Mouse (Mus musculus) testis, postnatal 10 days (tissue): ENCODE data around the gene Ctnna3.

Experiments
- DNase-seq: peaks from one replicate; pipeline ENCODE4 v3.0.0; 2021; ENCODE audit warnings: low spot score

Gene Ctnna3

DNA sequence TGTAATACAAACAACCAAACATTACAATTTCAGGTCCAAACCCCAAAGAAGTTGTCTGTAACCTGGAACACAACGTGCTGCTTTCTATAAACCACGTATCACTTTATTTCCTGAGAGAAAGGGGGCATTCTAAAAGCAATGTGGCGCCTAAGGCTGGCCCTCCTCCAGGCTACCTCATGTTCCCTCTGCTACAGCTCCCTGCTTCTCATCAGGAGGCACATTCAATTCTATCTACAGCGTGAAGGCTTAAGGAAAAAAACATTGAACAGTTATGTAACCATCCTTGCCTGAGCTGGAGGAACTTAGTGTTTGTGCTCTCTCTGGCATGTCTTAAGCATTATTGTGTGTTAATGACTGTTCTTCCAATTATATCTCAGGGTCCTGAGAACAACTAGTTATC is 517.4 kb downstream of the Ctnna3 start:
- no peak for DNase-seq

DNA sequence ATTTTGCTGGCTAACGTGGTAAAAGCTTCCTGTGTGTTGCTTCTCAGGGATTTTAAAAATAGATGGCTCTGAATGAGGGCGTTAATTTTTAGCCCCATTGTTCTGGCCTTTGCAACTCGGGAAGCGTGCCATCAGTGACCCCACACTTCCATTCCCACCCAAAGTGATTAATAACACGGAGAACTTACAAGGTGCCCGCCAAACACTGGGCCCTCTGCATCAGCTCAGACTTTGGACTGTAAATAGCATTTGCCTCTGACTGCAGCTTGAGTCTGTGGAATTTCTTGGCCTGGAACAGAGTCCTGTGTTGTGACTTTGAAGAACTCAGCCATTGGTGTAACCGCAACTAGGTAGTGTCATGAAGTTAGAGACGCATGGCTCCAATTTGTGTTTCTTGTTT is 521.0 kb downstream of the Ctnna3 start:
- no peak for DNase-seq

DNA sequence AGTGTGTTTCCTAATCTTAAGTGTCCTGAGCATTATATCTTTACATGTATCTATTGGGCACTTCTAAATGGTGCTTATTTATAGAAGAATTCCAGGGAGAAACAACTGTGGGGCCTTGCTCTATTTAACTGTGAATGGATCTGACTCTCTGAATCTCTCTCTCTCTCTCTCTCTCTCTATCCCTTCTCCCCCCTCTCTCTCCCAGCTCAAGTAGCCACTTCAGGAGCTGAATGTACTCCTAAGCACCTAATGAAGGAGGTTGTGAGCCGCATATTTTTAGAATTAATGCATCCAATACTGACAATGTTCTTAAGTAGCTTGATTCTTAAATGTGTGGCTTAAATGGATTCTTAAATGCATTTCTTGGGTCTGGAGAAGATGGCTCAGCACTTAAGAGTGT is 521.6 kb downstream of the Ctnna3 start:
- no peak for DNase-seq

DNA sequence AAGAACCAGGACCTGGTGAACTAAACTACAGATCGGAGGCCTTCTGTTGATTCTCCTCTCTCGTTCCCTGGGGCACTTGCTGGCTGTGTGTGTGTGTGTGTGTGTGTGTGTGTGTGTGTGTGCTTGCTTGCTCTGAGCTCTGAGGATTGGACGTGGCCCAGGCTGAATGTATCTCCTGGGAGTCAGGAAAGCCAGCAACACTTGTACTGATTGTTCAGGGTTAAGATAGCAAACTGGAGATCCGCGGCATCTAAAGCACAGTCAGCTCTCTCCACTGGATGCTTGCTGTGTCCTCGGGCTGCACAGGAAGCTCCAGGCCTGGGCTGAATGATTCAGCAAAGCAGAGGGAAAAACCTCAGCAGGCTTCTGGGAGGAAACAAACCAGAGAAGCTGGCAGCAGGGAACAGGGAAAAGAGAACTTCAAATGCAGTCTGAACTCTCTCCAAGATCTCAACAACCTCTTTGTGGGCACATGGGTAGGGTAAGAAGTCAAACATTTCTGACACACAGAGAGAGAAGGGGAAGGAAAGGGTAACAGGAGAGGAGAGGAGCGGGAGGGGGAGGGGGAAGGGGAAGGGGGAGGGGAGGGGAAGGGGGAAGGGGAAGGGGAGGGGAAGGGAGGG is 524.5 kb downstream of the Ctnna3 start:
- DNase-seq: peak; percentile 64

DNA sequence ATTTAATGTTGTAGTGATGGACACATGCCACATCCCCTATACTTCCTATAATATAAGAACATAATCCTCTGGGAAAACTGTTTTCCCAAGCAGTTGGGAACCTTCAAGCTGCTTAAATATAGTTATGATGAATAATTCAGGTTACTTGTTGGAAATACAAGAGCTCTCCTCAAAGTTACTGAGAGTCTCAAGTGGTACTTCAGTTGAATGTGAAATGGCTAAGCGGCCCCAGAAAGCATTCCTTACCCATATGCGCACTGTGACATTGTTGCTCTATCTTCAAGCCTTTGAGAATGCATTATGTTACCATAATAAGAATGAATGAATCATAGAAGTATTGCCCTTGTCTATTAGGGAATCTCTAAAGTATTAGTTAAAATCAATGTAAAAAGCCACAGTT is 542.4 kb downstream of the Ctnna3 start:
- no peak for DNase-seq

DNA sequence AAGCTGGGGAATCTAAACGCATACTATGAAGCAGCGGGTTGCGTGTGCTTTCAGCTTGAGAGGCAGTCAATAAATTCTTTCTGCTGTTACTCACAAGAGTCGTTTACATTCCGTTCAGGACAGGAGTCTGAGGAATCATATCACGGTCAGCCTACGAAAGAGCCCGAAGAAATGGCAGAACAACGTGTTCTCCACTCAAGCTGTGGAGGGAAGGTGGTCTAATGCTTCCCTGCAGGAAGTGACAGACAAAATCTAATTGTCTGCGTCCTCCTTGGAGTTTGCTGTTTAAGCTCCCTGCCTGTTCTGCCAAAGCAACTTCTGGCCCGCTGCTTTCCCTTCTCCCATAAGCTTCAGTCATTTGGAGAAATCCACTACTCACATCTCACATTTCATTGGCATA is 548.2 kb downstream of the Ctnna3 start:
- no peak for DNase-seq

DNA sequence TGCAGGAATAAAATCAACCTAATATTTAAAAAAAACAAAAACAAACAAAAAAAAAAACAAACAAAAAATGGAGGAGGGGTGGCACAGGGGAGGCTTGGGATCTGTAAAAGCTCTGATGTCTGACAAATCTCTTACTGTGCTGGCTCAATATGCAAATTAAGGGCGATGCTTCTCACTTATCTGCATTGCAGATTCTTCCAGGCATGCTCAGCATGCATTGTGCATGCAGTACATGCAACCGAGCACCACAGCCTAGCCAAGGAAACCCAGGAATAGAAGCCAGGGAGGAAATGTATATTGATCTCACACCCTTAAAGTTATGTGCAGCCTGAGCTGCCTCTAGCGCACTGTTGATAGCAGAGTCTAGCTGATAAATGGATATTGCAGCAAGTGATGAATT is 548.6 kb downstream of the Ctnna3 start:
- DNase-seq: no peak

DNA sequence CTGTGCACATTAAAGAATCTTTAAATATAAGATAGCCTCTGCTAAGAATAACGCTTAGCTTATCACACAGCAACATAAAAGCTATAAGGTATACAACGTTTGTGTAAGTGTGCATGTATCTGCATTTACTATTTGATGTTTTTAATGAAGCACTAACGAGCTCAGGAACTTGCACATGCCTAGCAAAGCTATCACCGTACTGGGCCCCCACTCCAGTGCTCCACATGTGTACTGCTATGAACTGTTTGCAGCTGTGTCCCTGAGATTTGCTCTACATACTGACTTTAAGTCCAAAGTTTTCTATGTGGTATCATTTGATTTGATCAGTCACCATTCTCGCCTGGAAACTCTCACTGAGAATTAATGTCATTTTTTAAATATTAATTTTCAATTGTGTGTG is 549.1 kb downstream of the Ctnna3 start:
- no peak for DNase-seq

DNA sequence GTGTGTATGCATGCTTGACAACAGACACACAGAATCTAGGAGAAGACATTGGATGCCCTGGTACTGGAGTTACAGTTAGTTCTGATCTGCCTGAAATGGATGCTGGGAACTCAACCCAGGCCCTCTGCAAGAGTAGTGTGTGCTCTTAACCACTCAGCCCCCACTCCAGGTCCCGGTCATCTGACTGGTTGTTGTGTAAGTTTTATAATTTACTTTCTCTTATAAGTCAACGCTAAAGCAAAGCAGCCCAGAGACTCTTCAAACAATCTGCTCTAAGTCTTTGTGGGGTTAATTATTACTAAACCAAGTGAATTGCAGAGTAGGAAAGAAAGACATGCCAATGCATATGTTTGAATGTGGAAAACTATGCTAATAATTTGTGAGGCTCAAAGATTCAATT is 549.5 kb downstream of the Ctnna3 start:
- no peak for DNase-seq

DNA sequence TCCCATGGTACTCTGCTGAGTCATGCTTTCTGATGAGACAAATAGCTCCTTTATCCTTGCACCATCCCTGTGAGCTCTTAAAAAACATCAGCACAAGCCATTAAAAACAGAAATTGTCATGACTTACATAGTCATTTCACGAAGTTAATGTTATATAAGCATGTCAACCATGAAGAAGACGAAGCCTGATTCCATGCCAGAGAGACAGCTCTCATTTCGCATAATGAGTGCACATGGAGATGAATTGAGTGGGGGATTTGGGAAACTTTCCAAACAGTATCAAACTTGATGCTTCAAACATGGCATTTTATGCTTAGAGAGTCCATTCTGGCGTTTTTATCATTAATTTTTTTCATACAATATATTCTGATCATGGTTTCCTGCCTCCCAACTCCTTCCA is 555.7 kb downstream of the Ctnna3 start:
- no peak for DNase-seq

DNA sequence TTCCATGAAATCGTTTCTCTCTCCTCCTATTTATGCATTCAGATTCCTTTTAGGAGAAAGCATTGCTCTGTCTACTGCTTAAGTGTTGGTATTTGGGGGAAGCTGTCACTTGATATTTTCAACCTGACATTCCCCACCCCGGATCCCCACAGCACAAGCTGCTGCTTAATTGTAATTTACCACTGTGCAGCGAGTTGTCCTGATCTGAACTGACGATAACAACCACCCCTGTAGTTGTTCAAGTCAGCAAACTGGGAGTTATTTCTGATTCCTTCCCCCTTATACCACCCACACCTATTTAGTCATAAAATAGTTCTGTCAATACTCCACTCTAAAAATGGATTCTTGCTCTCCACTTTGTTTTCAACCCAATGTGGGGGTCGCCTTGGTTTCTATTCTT is 564.4 kb downstream of the Ctnna3 start:
- DNase-seq: no peak

DNA sequence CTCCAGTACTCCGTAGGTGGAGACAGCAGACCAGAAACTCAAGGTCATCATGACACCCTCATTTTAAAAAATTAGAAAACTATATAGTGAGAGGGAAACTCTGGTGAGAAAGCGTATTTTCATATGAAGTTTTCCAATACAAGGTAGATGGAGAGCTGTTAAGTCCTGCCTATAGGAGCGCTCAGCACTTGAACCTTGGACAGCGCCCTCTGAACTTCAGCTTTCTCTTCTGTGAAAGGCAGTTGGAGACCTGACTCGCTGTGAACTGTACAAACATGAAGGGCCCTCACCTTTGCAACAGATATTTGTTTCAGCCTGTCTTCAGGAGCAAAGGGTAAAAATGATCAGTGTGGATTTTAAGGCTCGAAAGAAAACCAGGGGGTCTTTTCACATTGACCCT is 571.6 kb downstream of the Ctnna3 start:
- no peak for DNase-seq

DNA sequence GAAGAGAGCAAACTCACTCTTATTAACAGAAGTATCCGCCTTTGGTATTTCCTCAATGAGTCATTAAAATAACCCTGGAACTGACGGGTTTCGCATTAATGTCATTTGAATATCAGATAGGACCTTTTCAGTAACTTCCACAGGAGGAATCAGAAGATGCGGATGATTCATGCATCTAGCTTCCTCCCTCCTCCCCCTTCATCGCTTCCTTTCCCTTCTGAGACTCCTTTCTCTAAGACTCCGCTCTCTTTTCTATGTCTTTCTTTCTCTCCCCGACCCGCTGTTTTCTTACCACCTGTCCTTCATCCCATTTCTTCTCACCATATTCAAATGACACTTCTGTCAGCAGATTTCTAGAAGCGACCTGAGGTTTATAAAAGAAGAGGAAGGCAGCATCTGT is 572.1 kb downstream of the Ctnna3 start:
- DNase-seq: no peak

DNA sequence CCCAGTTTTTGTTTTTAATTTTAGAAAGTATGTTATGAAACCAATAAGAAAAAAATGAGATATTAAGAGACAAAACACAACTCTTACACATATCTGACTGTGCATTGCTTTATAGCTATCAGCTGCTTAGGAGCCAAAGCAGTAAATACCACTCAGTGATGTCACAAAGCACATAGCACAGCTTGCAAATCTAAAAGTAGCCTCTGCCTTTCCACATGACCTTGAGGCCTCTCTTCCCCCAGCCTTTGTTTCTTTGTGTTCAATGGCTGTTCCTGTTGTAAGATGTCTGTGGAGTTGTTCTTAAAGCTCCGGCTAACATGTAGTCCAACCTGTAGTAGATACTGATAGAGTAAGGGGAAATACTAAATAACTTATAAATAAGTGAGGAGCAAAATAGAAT is 590.4 kb downstream of the Ctnna3 start:
- DNase-seq: no peak

DNA sequence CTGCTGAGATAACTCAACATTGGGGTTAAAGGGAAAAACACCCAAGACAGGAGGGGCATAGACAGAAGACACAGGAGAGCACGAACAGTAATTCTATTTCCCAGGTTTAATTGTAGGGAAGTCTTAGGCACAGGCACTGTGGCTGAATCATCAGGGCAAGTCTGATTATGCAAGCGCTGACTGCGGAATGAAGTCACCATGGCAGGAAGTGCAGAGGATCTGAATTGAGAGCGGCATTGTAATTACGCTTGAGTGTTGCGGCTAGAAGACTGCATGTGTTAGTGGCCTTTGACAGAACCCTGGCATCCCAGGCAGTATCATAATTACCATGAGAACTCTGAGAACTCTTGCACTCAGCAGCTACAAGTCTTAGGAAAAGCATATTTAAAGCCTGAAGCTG is 593.4 kb downstream of the Ctnna3 start:
- DNase-seq: no peak

DNA sequence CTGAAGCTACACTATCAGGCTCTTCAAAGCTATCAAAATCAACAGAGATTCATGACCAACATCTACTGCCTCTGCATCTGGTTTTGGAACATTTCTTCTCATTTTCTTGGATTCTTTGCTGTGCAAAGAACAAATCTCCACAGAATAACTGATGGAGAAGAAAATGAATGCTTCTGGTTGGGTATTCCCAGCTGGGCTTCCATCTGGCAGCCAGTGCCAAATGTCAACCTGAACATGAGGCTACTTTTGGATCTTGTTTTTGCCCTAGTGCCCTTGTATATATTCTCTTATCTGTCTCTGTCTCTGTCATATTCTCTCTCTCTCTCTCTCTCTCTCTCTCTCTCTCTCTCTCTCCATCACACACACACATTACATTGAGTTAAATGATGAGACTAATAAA is 601.0 kb downstream of the Ctnna3 start:
- DNase-seq: no peak

DNA sequence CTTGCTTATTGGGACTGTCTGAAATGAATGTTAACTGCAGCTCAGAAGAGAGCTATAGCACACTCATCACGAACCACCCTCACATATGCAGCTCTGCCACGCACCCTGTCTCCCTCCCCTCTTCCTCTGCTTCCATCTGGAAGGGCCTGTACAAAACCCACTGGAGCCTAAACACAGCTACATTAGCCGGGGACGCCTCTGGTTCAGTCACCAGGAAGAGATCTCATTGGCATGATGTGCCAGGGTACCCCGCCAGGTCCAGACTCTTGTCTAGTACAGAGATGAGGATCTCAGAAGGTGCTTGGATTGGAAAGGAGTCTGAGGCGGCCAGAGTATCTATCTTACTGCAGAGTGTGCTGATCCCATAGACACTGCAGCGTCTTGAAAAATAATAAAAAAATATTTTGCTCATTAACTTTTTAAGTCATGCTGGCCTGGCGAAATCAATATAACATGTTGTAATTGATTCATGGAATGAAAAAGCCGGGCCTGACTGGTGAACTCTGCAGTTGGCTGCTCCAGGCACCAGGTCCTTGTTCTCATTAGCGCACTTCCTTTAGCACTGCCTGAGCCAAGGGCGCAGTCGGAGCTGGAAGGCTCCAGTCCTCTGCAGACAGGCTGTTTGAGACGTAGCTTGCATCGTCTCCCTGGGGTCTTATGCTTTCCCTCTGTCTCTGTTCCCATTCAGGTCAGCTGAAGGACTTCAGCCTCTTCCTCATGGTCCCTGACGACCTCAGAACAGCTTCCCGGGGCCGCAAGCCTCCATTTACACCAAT is 610.0 kb downstream of the Ctnna3 start:
- no peak for DNase-seq

DNA sequence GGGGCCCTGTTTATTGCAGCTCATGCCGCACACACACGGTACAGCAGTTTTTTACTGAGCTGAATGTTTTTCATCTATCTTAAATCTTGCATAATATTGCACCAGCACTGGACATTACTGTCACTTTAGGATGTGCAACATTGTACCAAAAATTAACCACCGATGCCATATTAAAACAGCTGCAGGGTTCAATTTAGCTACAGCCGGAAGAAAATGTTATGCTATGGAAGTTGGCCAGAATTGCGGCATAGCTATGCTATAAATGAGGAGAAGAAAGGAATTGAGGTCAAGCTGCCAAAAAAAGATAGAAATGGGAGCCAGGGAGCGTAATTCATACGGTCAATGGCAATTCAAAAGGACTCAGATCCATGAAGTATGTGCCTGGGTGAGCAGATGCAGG is 611.3 kb downstream of the Ctnna3 start:
- DNase-seq: no peak

DNA sequence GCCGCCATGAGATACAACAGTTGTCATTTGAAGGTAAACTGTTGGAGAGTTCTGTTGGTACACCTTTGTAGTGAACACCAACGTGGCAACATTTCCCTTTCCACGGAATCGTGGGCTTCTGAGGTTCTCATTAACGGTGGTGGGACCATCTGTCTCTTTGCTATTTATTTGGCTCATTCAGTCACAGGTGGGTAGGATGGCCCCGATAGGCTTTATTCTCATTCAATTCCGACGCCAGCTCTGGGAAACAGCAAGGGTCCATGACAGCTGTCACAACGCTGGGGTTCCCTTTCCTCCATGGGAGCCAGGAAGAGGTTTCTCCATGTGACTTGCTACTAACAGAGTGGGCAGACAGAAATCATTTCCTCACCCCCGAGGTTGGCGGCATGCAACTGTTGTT is 612.0 kb downstream of the Ctnna3 start:
- no peak for DNase-seq

DNA sequence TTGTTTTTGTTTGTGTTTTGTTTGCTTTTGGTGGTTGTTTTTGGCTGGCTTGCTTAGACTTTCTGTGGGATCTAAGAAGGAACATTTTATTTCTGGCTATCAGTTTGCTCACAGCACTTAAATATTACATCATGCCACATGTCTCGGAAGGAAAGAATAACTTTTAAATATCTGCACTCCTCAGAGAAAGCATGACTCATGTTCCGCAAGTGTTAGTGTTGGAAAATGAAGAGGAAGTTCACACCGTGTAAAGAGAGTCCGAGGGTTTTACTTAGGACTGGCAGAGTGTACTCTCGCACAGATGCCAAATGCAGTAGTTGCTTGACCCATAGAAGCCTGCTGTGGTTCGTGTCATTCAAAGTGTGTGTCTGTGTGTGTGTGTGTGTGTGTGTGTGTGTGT is 619.3 kb downstream of the Ctnna3 start:
- no peak for DNase-seq

DNA sequence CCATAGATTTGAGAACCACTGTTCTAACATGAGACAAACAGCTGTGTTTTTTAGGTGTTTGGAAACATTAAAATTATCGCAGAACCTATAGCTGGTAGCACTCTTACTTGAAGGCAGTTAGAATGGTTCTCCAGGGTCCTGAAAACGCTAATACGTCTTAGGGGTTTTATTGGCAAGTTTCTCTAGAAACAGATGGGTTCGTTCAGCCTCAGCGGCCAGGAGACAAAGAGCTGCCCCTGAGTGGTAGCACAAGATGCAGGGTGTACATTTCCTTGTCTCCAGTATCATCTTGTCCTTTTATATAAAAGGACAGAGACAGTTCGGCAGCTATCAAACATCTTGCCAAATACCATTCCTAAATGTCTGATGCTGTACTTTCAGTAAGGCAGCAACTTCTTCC is 620.0 kb downstream of the Ctnna3 start:
- no peak for DNase-seq

DNA sequence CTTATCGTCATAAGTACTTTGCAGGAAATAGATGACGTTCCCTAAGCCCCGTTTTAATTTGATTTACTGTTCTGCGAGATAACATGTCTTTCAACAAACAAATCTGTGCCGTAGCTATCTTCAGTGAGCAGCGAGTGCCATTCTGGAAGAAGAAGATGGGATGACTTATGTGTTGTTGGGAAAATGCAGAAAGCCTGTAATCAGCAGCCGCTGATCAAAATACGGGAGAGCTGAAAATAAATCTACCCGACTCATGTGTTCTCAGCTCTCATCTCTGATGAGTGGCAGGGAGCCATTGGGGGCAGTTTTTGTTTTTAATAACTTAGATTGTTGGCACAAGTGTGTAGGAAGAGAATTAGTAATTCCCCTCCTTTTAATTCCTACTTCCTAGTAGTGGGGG is 633.8 kb downstream of the Ctnna3 start:
- no peak for DNase-seq

DNA sequence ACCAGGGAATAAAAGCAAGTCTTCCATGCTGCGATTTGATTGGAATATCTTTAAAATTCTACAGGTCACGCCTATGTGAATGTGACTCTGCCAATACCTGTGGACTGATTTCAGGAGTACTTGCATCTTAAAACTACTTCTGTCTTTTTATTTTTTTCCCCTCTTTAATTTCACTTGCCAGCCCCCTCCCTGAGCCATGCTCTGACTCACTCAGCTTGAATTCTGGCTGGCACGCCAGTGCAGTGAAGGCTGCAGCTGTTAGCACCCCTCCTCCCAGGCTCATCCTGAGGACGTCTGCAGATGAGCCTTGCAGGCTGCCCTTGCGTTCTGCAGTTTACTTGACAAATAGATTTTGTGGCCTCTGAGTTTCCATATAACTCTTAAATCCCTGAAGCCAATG is 646.0 kb downstream of the Ctnna3 start:
- no peak for DNase-seq

DNA sequence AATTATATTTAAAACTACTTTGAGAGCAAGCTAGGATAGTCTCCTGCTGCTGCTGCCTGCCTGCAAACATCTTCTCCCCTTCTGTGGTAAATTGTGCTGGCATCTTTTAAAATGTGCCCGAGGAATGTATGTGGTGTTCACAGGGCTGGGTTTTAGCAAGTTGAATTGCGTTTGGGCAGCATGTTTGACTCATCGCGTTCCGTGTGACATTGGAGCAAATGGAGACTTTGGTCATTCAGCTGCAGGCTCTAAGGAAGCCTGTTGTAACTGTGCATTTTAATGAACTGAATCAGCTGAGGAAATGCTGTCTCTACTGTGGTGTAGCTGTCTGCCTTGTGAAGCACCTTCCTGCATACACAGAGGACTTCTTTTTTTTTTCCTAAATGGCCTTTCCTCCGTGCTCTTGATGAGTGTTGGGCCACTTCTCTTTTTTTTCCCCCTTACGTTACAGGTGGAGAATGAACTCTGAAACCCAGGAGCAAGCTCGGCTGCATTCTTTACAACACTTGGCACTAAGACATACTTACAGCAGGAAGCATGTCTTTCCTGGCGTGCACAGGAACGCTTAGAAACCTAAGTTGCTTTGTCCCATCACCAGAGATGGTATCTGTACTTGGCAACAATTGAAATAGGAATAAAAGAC is 646.6 kb downstream of the Ctnna3 start:
- no peak for DNase-seq
